Mouse (Mus musculus): ENCODE measurements at regions not wholly inside any gene's neighbourhood (a gene's known extent, or its start where the extent isn't known, plus 50 kb on each side); places are given as distances from the start of the nearest gene placed in this dataset.

- DNase-seq (ENCODE audit: extremely low read depth, low read depth, low spot score) = no peak
These were observed 1340.8 kb downstream of the Cntnap5b start for GRCm38 (mm10) chr1:101113266-101113849.

- DNase-seq (ENCODE audit: extremely low read depth, low read depth, low spot score) = no peak
These were observed 1349.7 kb downstream of the Cntnap5b start for GRCm38 (mm10) chr1:101122091-101122825.

GRCm38 (mm10) chr1:101127242-101127641 is 1354.7 kb downstream of the Cntnap5b start:
- no peak for DNase-seq (ENCODE audit: extremely low read depth, low read depth, low spot score)

- DNase-seq (ENCODE audit: extremely low read depth, low read depth, low spot score) = peak; percentile 34
These were observed 1394.1 kb downstream of the Cntnap5b start for GRCm38 (mm10) chr1:101166666-101167065.
